ENCODE assay signal across 8 mouse cellular contexts in genomic region chrX:142806620-142807061, GRCm38 (mm10).
A peak's percentile ranks its signal among the peaks of the same experiment; 100 is the strongest.
DNase-seq lines count a peak whose midpoint lies in the region; ATAC-seq and TF ChIP-seq lines count a peak whose summit lies in the region.

No protein-coding gene starts in this region.

- DNase-seq in heart, postnatal 0 days (ENCODE audit: low spot score), result no peak
- no peak for DNase-seq in heart, postnatal 4 days
- no peak for DNase-seq in Patski (ENCODE audit: low read depth, low spot score)
- DNase-seq in cerebellum, postnatal 10 days, result peak; percentile 47 to 51

- peak; percentile 65 for ATAC-seq in heart, postnatal 0 days (ENCODE audit: insufficient read depth, low read depth)
- ATAC-seq in Patski, result no peak
- peak; percentile 55 for ATAC-seq in kidney, embryonic 15.5 days (replicated peaks; ENCODE audit: low FRiP score)
- peak; percentile 55 for ATAC-seq in midbrain, embryonic 15.5 days (replicated peaks)
- ATAC-seq in inflammation-experienced regulatory T-cells, adult 6 months, result no peak
- no peak for ATAC-seq in CD4-positive, CD25-positive, alpha-beta regulatory T cell, adult 4 months

- no peak overlapping the region for H3K9ac ChIP-seq in heart, postnatal 0 days (replicated peaks; ENCODE audit: low read depth, low read length)
- no peak overlapping the region for H3K9ac ChIP-seq in kidney, embryonic 15.5 days
- no peak overlapping the region for H3K9ac ChIP-seq in midbrain, embryonic 15.5 days

- no peak overlapping the region for H3K4me3 ChIP-seq in heart, postnatal 0 days (ENCODE audit: low read depth, low read length)
- no peak overlapping the region for H3K4me3 ChIP-seq in kidney, embryonic 15.5 days (replicated peaks)
- H3K4me3 ChIP-seq in midbrain, embryonic 15.5 days, result no peak overlapping the region

- POLR2A ChIA-PET in Patski (lab: Charles Lee), result no interaction called here

- TF ChIP-seq EP300 in heart, postnatal 0 days (IDR thresholded peaks at IDR 0.05; ENCODE audit: low read depth), result no peak

- in situ Hi-C loops in Patski (cut with MboI; ENCODE audit: low pct_unique_long_range_greater_than_20kb), result loop anchor here (5.0 kb wide), 1 partner anchor 254 kb away; no protein-coding TSS in a partner anchor

- H3K27ac ChIP-seq in heart, postnatal 0 days (ENCODE audit: low read depth), result no peak overlapping the region
- H3K27ac ChIP-seq in kidney, embryonic 15.5 days, result peak overlapping the region; percentile 45; the same call in 1 of the 2 replicates
- H3K27ac ChIP-seq in midbrain, embryonic 15.5 days, result no peak overlapping the region

- H3K36me3 ChIP-seq in heart, postnatal 0 days (replicated peaks; ENCODE audit: control insufficient read depth, insufficient read depth, low read length), result no peaks in the 10 kb centered on the region
- 0 out of 2 replicates have a peak, but pooled peaks cover 2% of the 10 kb centered on the region for H3K36me3 ChIP-seq in kidney, embryonic 15.5 days
- H3K36me3 ChIP-seq in midbrain, embryonic 15.5 days (replicated peaks), result no peaks in the 10 kb centered on the region

- no peaks in the 10 kb centered on the region for H3K9me3 ChIP-seq in heart, postnatal 0 days (replicated peaks; ENCODE audit: control insufficient read depth, low read length)
- H3K9me3 ChIP-seq in kidney, embryonic 15.5 days (replicated peaks), result no peaks in the 10 kb centered on the region
- H3K9me3 ChIP-seq in midbrain, embryonic 15.5 days, result no peaks in the 10 kb centered on the region

- 34% methylated on average over 10 of the region's 10 CpGs for WGBS in heart, postnatal 0 days
- WGBS in kidney, embryonic 15.5 days, result 42% methylated on average over 10 of the region's 10 CpGs
- 42% methylated on average over 10 of the region's 10 CpGs for WGBS in midbrain, embryonic 15.5 days

- peak; percentile 53 for TF ChIP-seq CTCF in heart, postnatal 0 days (IDR thresholded peaks at IDR 0.05; ENCODE audit: low read depth)
- peak; percentile 43 for TF ChIP-seq CTCF in Patski (IDR thresholded peaks at IDR 0.05)

- no peaks in the 10 kb centered on the region for H3K27me3 ChIP-seq in heart, postnatal 0 days (ENCODE audit: control insufficient read depth, insufficient read depth, low read length)
- H3K27me3 ChIP-seq in Patski, result no peaks in the 10 kb centered on the region
- peaks cover 7% of the 10 kb centered on the region; the same call in 1 of the 2 replicates for H3K27me3 ChIP-seq in kidney, embryonic 15.5 days
- no peaks in the 10 kb centered on the region for H3K27me3 ChIP-seq in midbrain, embryonic 15.5 days (replicated peaks)

- 0 out of 2 replicates have a peak, but pooled peaks cover 3% of the 10 kb centered on the region for H3K4me1 ChIP-seq in heart, postnatal 0 days (ENCODE audit: control insufficient read depth, insufficient read depth)
- peaks cover 10% of the 10 kb centered on the region for H3K4me1 ChIP-seq in kidney, embryonic 15.5 days
- H3K4me1 ChIP-seq in midbrain, embryonic 15.5 days, result no peaks in the 10 kb centered on the region

- H3K4me2 ChIP-seq in heart, postnatal 0 days (ENCODE audit: low read depth, low read length), result 0 out of 2 replicates have a peak overlapping the region, but pooled peaks have one; percentile 28
- no peak overlapping the region for H3K4me2 ChIP-seq in kidney, embryonic 15.5 days
- no peak overlapping the region for H3K4me2 ChIP-seq in midbrain, embryonic 15.5 days

- CTCF ChIA-PET in Patski (lab: Charles Lee), result interaction anchor here (2.6 kb wide), 1 partner anchor 10 kb away, joined by 7 read pairs; no protein-coding TSS in a partner anchor

Comparison
In these comparisons a context has a peak if more than half of its experiments do, and no peak if none do; other contexts are left out.
1. ATAC-seq: peak in heart, postnatal 0 days (single experiment), kidney, embryonic 15.5 days (single experiment) and midbrain, embryonic 15.5 days (single experiment); none in Patski (single experiment), inflammation-experienced regulatory T-cells, adult 6 months (single experiment) and CD4-positive, CD25-positive, alpha-beta regulatory T cell, adult 4 months (single experiment).
2. DNase-seq: peak in cerebellum, postnatal 10 days (2 of 2); none in heart, postnatal 0 days (single experiment), heart, postnatal 4 days (single experiment) and Patski (single experiment).